Mouse (Mus musculus): ENCODE data around the gene Gaa.
"Not testable (repeated sequence)": the region's sequence is repeated elsewhere in the genome, so short reads cannot be mapped to it uniquely, and the experiment has no call there.

The Gaa gene

DNA sequence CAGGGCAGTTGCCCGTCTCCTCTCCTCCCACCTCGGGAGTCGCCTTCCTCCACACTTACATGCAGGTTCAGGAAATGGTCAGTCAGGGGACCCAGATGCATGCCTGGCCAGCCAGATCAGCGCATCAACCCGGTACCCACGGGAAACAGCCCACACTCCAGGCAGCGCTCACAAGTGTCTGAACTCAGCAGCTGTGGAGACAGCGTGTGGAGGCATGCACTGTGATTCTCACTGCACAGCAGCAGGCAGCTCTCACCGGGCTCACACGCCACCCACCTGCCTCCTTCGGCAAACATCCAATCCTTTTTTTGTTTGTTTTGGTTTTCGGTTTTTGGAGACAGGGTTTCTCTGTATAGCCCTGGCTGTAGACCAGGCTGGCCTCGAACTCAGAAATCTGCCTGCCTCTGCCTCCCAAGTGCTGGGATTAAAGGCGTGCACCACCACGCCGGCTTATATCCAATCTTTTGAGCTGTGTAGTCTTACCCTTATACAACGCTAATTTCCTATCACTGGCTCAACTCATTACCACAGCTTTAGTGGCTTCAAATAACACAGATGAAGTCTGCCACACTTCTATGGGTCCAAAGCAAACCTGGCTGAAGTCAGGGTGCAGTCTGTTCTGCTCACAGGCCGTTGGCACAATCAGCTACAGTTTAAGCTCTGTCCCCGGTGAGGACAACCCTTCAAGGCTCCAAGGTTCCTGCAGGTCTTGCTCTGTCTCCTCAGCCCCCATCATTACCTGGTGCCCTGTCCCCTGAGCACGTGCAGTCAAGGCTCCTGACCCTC lies 19.7 kb downstream of the Gaa start:
- no peak for TF ChIP-seq CTCF (conservative IDR thresholded peaks at IDR 0.05; ENCODE audit: low read length)
- no peak for TF ChIP-seq NANOG (IDR thresholded peaks at IDR 0.05; ENCODE audit: borderline replicate concordance, low read length)
- no peak for TF ChIP-seq POU5F1 (IDR thresholded peaks at IDR 0.05; ENCODE audit: borderline replicate concordance, low read length)
- Histone ChIP-seq H3K4me1 (replicated peaks; ENCODE audit: low read depth, low read length) (peaks cover 14% of the 10 kb centered on the region), H3K27me3 (ENCODE audit: insufficient read depth, low read length) (no peaks in the 10 kb centered on the region), H3K36me3 (ENCODE audit: insufficient read depth, low read length) (peaks cover 98% of the 10 kb centered on the region), H3K4me3 (replicated peaks; ENCODE audit: low read length) (no peak overlapping the region), H3K9me3 (ENCODE audit: low read length) (no peaks in the 10 kb centered on the region)

GRCm38 (mm10) chr11:119292861-119293260 lies 25.2 kb downstream of the Gaa start:
- not testable (repeated sequence) for H3K9me3 ChIP-seq (ENCODE audit: low read length); H3K27me3 ChIP-seq (ENCODE audit: insufficient read depth, low read length); H3K4me3 ChIP-seq (replicated peaks; ENCODE audit: low read length)
- H3K4me1 ChIP-seq (replicated peaks; ENCODE audit: low read depth, low read length), result peaks cover 58% of the 10 kb centered on the region
- peaks cover 100% of the 10 kb centered on the region for H3K36me3 ChIP-seq (ENCODE audit: insufficient read depth, low read length)

DNA sequence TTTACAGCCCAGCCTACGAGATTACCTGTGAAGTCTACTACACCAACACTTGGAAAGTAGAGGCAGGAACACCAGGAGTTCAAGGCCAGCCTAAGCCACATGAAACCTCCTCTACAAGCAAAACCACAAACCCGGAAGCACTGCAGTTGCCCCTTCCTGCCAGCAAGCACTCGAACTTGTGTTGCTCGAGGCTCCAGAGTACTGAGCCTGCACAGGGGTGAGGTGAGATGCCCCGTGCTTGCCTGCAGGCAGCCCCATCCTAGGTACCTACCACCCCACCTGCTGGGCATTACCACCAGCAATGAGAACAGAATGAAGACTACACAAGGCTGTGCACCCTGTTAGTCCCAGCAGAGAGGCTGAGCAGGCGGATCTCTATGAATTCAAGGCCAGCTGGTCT lies 30.3 kb downstream of the Gaa start:
- TF ChIP-seq CTCF (conservative IDR thresholded peaks at IDR 0.05; ENCODE audit: low read length), result no peak
- no peak for TF ChIP-seq NANOG (IDR thresholded peaks at IDR 0.05; ENCODE audit: borderline replicate concordance, low read length)
- no peak for TF ChIP-seq POU5F1 (IDR thresholded peaks at IDR 0.05; ENCODE audit: borderline replicate concordance, low read length)
- Histone ChIP-seq H3K36me3 (ENCODE audit: insufficient read depth, low read length) (peaks cover 58% of the 10 kb centered on the region), H3K4me1 (replicated peaks; ENCODE audit: low read depth, low read length) (peaks cover 72% of the 10 kb centered on the region), H3K4me3 (replicated peaks; ENCODE audit: low read length) (peak overlapping the region; percentile 99), H3K9me3 (ENCODE audit: low read length) (no peaks in the 10 kb centered on the region), H3K27me3 (ENCODE audit: insufficient read depth, low read length) (no peaks in the 10 kb centered on the region)

- Histone ChIP-seq H3K4me3 (replicated peaks; ENCODE audit: low read length) (peak overlapping the region; percentile 99), H3K36me3 (ENCODE audit: insufficient read depth, low read length) (peaks cover 49% of the 10 kb centered on the region), H3K27me3 (ENCODE audit: insufficient read depth, low read length) (no peaks in the 10 kb centered on the region), H3K4me1 (replicated peaks; ENCODE audit: low read depth, low read length) (peaks cover 72% of the 10 kb centered on the region), H3K9me3 (ENCODE audit: low read length) (no peaks in the 10 kb centered on the region)
- TF ChIP-seq POU5F1 (IDR thresholded peaks at IDR 0.05; ENCODE audit: borderline replicate concordance, low read length), result no peak
- TF ChIP-seq CTCF (conservative IDR thresholded peaks at IDR 0.05; ENCODE audit: low read length), result no peak
- TF ChIP-seq NANOG (IDR thresholded peaks at IDR 0.05; ENCODE audit: borderline replicate concordance, low read length), result no peak
Measured at GRCm38 (mm10) chr11:119298917-119299316, 31.2 kb downstream of the Gaa start.

DNA sequence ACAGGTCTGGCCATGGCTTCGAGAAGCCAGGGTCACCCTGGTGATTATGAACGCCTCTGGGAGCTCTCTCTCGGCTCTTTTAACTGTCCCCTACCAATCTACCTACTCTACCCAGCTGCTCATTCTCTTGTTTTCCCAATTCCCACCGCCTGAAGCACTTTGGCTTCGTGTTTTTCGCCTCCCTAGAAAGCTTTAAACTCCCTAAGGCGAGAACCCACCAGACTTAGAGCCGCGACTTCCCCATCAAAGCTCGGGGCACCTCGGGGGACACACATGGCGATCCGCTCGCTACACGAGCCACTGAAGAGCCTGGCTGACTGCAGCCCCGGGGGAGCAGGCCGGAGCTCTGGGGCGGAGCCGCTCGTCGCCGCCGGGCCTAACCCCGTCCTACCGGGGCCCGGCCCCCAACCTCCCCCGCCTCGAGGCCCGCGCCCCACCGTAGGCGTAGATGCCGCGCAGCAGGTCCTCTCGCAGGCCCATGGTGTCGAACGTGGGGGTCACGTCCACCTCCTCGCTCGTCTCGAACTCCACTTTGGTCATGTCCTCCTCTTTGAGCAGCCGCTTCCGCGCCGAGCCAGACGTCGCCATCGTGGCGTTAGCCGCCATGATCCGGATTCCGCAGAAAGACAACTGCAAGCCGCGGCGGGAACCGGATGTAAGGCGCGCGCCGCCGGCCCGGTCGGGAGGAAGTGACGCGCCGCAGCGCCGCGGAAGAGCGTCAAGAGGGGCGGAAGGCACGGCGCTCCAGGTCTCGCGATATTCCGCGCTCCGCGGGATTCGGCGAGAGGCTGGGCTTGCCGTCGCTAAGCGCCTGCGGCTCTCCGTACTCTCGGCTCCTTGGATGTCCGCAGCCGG lies 31.9 kb downstream of the Gaa start, which contains the start of gene Eif4a3:
Eif4a3 (minus strand) TSS at position 699 of the 855 bp plus-strand sequence.
- no peaks in the 10 kb centered on the region for H3K27me3 ChIP-seq (ENCODE audit: insufficient read depth, low read length)
- H3K4me3 ChIP-seq (replicated peaks; ENCODE audit: low read length), result peak within 1 kb of the TSS; percentile 99
- no peaks in the 10 kb centered on the region for H3K9me3 ChIP-seq (ENCODE audit: low read length)
- no peak for TF ChIP-seq NANOG (IDR thresholded peaks at IDR 0.05; ENCODE audit: borderline replicate concordance, low read length)
- TF ChIP-seq CTCF (conservative IDR thresholded peaks at IDR 0.05; ENCODE audit: low read length), result no peak
- TF ChIP-seq POU5F1 (IDR thresholded peaks at IDR 0.05; ENCODE audit: borderline replicate concordance, low read length), result no peak
- H3K4me1 ChIP-seq (replicated peaks; ENCODE audit: low read depth, low read length), result peaks cover 72% of the 10 kb centered on the region
- H3K36me3 ChIP-seq (ENCODE audit: insufficient read depth, low read length), result peaks cover 42% of the 10 kb centered on the region

DNA sequence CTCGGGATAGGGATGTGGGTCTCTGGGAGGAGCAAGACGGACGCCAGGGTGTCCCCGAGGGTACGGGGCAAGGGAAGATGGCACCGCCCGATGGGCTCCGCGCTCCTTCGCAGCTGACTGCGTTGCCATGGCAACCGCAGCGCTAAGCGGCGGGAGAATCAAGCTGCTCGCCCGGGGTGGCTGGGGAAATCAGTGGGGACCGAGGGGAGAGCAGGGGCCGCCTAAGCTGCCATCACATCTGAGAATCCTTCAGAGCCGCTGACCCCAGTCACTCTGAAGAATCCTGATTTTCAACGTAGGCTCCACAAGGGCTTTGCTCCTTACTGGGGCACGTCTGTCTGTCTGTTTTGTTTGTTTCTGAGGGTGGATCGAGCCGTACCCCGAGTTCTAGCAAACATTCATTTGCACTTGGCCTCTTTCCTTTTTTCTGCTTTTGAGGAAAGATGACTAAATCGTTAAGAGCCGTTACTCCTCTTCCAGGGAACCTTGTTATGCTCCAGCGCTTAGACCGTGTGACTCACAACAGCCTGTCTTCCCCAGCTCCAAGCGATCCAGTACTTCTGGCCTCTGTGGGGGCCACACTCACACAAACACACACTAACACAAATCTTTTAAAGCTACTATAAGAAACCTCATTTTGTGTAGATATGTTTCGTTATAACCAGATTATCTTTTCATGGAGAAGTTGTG lies 32.7 kb downstream of the Gaa start:
- H3K36me3 ChIP-seq (ENCODE audit: insufficient read depth, low read length), result peaks cover 34% of the 10 kb centered on the region
- H3K9me3 ChIP-seq (ENCODE audit: low read length), result no peaks in the 10 kb centered on the region
- TF ChIP-seq POU5F1 (IDR thresholded peaks at IDR 0.05; ENCODE audit: borderline replicate concordance, low read length), result no peak
- no peak for TF ChIP-seq CTCF (conservative IDR thresholded peaks at IDR 0.05; ENCODE audit: low read length)
- TF ChIP-seq NANOG (IDR thresholded peaks at IDR 0.05; ENCODE audit: borderline replicate concordance, low read length), result no peak
- peak overlapping the region; percentile 99 for H3K4me3 ChIP-seq (replicated peaks; ENCODE audit: low read length)
- peaks cover 73% of the 10 kb centered on the region for H3K4me1 ChIP-seq (replicated peaks; ENCODE audit: low read depth, low read length)
- H3K27me3 ChIP-seq (ENCODE audit: insufficient read depth, low read length), result no peaks in the 10 kb centered on the region

DNA sequence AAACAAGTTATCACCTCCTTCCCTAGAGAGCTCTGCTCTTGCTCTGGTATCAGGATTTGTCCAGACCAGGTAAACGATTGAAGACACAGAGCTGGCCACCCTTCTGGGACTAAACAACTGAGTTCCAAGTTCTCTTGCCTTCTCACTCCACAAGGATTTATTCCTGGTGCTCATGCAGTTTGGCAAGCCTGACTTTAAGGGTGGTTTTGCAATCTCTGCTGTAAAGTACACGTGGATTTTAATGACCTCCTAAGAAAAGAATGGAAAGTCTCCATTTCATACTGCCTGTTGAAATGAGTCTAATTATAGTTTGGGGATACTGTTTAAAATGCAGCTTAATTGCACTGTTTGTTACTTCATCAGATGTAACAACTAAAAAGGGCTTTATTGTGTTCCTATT lies 33.3 kb downstream of the Gaa start:
- peaks cover 28% of the 10 kb centered on the region for H3K36me3 ChIP-seq (ENCODE audit: insufficient read depth, low read length)
- peaks cover 73% of the 10 kb centered on the region for H3K4me1 ChIP-seq (replicated peaks; ENCODE audit: low read depth, low read length)
- no peaks in the 10 kb centered on the region for H3K9me3 ChIP-seq (ENCODE audit: low read length)
- no peak overlapping the region; the same call in 1 of the 2 replicates for H3K4me3 ChIP-seq (replicated peaks; ENCODE audit: low read length)
- no peak for TF ChIP-seq CTCF (conservative IDR thresholded peaks at IDR 0.05; ENCODE audit: low read length)
- no peak for TF ChIP-seq NANOG (IDR thresholded peaks at IDR 0.05; ENCODE audit: borderline replicate concordance, low read length)
- no peak for TF ChIP-seq POU5F1 (IDR thresholded peaks at IDR 0.05; ENCODE audit: borderline replicate concordance, low read length)
- no peaks in the 10 kb centered on the region for H3K27me3 ChIP-seq (ENCODE audit: insufficient read depth, low read length)

Data from E14TG2a.4 (cell line).